Mouse (Mus musculus) C2C12 (cell line): ENCODE data around the gene Gsto2.

Experiments used
- CEBPB ChIP-seq: IDR thresholded peaks from one replicate; pipeline ENCODE4 v1.6.1; 2011; ENCODE audit warnings: low read depth, mild to moderate bottlenecking, control low read depth, moderate library complexity
- CTCF ChIP-seq: IDR thresholded peaks from one replicate; pipeline ENCODE4 v1.5.1; 2011; ENCODE audit not compliant: control insufficient read depth, insufficient read depth, insufficient read length
- MAX ChIP-seq: IDR thresholded peaks from one replicate; pipeline ENCODE4 v1.6.1; 2011; ENCODE audit warnings: mild to moderate bottlenecking, control low read depth
- MYOD1 ChIP-seq: IDR thresholded peaks from one replicate; pipeline ENCODE4 v1.6.1; 2011; ENCODE audit warnings: low read depth; ENCODE audit not compliant: control insufficient read depth, insufficient read length
- MYOG ChIP-seq: IDR thresholded peaks from one replicate; pipeline ENCODE4 v1.6.1; 2011; ENCODE audit not compliant: control insufficient read depth, insufficient read length; ENCODE audit errors: extremely low read depth
- USF1 ChIP-seq: IDR thresholded peaks from one replicate; pipeline ENCODE4 v1.6.1; 2011; ENCODE audit warnings: low read depth, mild to moderate bottlenecking, control low read depth, moderate library complexity

GRCm38 (mm10) chr19:47919126-47919965 is 54.0 kb downstream of the Gsto2 start, which contains the start of the genes Cfap43 and Itprip:
- no peak for TF ChIP-seq CTCF
- peak; percentile 1 for TF ChIP-seq USF1
- peak; percentile 1 for TF ChIP-seq CEBPB
- TF ChIP-seq MAX = peak; percentile 59
- TF ChIP-seq MYOD1 = no peak
- TF ChIP-seq MYOG = no peak
